Mouse (Mus musculus): ENCODE measurements around the gene Htra3.

Gene Htra3

GRCm38 (mm10) chr5:35679256-35680155 is at the start of gene Htra3:
TSS of gene Htra3 (minus strand) at chr5:35679782.
- no peak for DNase-seq (ENCODE audit: low spot score in 2 of 2)

GRCm38 (mm10) chr5:35728957-35729460 is 49.4 kb upstream of the Htra3 start:
- DNase-seq (ENCODE audit: low spot score in 2 of 2), result peak; percentile 46 to 47

- no peak for DNase-seq (ENCODE audit: low spot score in 2 of 2)
Observed at GRCm38 (mm10) chr5:35728344-35728956, 48.9 kb upstream of the Htra3 start.

GRCm38 (mm10) chr5:35727447-35727846 is 47.9 kb upstream of the Htra3 start:
- no peak for DNase-seq (ENCODE audit: low spot score in 2 of 2)

- DNase-seq (ENCODE audit: low spot score in 2 of 2), result no peak
Observed at GRCm38 (mm10) chr5:35725840-35726239, 46.3 kb upstream of the Htra3 start.

- no peak for DNase-seq (ENCODE audit: low spot score in 2 of 2)
Observed at GRCm38 (mm10) chr5:35723900-35724299, 44.3 kb upstream of the Htra3 start.

GRCm38 (mm10) chr5:35722654-35723053 is 43.1 kb upstream of the Htra3 start:
- DNase-seq (ENCODE audit: low spot score in 2 of 2), result no peak

GRCm38 (mm10) chr5:35721933-35722332 is 42.4 kb upstream of the Htra3 start:
- DNase-seq (ENCODE audit: low spot score in 2 of 2), result no peak

- no peak for DNase-seq (ENCODE audit: low spot score in 2 of 2)
Observed at GRCm38 (mm10) chr5:35719880-35720279, 40.3 kb upstream of the Htra3 start.

- no peak for DNase-seq (ENCODE audit: low spot score in 2 of 2)
Observed at GRCm38 (mm10) chr5:35719343-35719742, 39.8 kb upstream of the Htra3 start.

- DNase-seq (ENCODE audit: low spot score in 2 of 2), result no peak
Observed at GRCm38 (mm10) chr5:35718817-35719216, 39.2 kb upstream of the Htra3 start.

GRCm38 (mm10) chr5:35717946-35718345 is 38.4 kb upstream of the Htra3 start:
- DNase-seq (ENCODE audit: low spot score in 2 of 2), result peak; percentile 46 to 66

- DNase-seq (ENCODE audit: low spot score in 2 of 2), result no peak
Observed at GRCm38 (mm10) chr5:35717455-35717854, 37.9 kb upstream of the Htra3 start.

- peak; percentile 60 to 72 for DNase-seq (ENCODE audit: low spot score in 2 of 2)
Observed at GRCm38 (mm10) chr5:35713649-35714354, 34.2 kb upstream of the Htra3 start.

- no peak for DNase-seq (ENCODE audit: low spot score in 2 of 2)
Observed at GRCm38 (mm10) chr5:35712517-35712916, 32.9 kb upstream of the Htra3 start.

GRCm38 (mm10) chr5:35710931-35711330 is 31.3 kb upstream of the Htra3 start:
- no peak for DNase-seq (ENCODE audit: low spot score in 2 of 2)

GRCm38 (mm10) chr5:35710481-35710880 is 30.9 kb upstream of the Htra3 start:
- DNase-seq (ENCODE audit: low spot score in 2 of 2), result no peak

- DNase-seq (ENCODE audit: low spot score in 2 of 2), result no peak
Observed at GRCm38 (mm10) chr5:35705411-35705810, 25.8 kb upstream of the Htra3 start.

- no peak for DNase-seq (ENCODE audit: low spot score in 2 of 2)
Observed at GRCm38 (mm10) chr5:35703814-35704213, 24.2 kb upstream of the Htra3 start.

GRCm38 (mm10) chr5:35703183-35703582 is 23.6 kb upstream of the Htra3 start:
- DNase-seq (ENCODE audit: low spot score in 2 of 2), result no peak

GRCm38 (mm10) chr5:35702582-35703140 is 23.1 kb upstream of the Htra3 start:
- DNase-seq (ENCODE audit: low spot score in 2 of 2), result no peak

GRCm38 (mm10) chr5:35701042-35701441 is 21.5 kb upstream of the Htra3 start:
- DNase-seq (ENCODE audit: low spot score in 2 of 2), result peak; percentile 77 to 80
